Mouse (Mus musculus) bone marrow macrophage, adult 2 months (primary cell): ENCODE measurements around the gene Igsf21. TPM values are rescaled to one million over a fixed set of nuclear protein-coding genes. Genes with fewer than 3 reads are reported as not detected.

ENCODE experiments used
- H3K27ac ChIP-seq: 2 replicates; pipeline ENCODE4 v1.5.1; 2012; ENCODE audit warnings: low read depth, low read length; ENCODE audit not compliant: insufficient read depth
- H3K4me1 ChIP-seq: 2 replicates; pipeline ENCODE4 v1.6.1; 2012; ENCODE audit warnings: low read length; ENCODE audit not compliant: control insufficient read depth, insufficient read depth
- H3K4me3 ChIP-seq: 2 replicates; pipeline ENCODE4 v1.5.1; 2012; ENCODE audit warnings: mild to moderate bottlenecking, low read length, moderate library complexity; ENCODE audit not compliant: insufficient read depth
- CTCF ChIP-seq: IDR thresholded peaks from 2 replicates; pipeline ENCODE4 v1.5.1; 2012; ENCODE audit warnings: low read depth, mild to moderate bottlenecking, low read length, moderate library complexity
- POLR2A ChIP-seq: IDR thresholded peaks from 2 replicates; pipeline ENCODE4 v1.6.1; 2012; ENCODE audit warnings: mild to moderate bottlenecking, low read depth, low read length, borderline replicate concordance
- polyA plus RNA-seq: library from polyadenylated mRNA; stranded (reverse); fragments of >200 nt; gene quantifications from 2 replicates; pipeline ENCODE4 v1.2.4, GENCODE M21; 2012; ENCODE audit not compliant: missing spikeins, insufficient read depth, insufficient read length

Igsf21 gene
- not detected in 2 replicates for polyA plus RNA-seq

DNA sequence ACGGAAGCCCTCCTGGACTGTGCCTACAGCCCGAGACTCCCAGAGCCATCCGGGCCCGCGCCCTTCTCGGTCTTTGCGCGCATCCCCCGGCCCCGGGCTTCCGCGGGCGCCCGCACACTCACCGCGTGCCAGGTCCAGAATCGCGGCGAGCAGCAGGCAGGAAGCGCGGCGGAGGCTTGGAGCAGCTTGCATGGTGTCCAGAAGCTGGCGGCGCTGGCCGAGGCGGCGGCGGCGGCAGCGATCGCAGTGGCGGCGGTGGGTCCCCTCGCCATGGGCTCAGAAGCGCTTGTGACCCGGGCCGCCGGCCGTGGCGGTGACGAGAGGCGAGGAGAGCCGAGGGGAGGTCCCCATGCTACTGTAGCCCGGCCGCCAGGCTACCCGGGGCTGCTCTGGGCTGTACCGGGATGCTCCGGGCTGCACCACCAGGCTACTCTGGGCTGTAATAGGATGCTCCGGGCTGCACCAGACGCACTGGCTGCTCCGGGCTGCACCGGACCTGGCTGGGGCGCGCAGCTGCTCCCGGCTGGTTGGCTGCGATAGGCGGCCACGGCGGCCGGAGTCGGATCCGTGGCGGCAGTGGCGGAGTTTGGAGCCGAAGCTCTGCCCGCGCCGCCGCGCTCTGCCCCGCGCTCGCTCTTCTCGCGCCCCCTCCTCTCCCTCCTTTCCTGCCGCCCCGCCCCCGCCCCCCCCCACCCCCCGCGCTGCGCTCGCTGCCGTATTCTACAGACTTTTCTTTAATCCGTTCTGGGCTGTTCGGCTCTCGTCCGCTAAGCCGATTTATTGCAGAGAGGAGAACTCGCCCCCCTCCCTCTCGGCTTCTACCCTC, at the start of gene Igsf21:
TSS of gene Igsf21 (minus strand) at position 605 of the 826 bp plus-strand sequence.
- H3K4me3 ChIP-seq: no peak within 1 kb of the TSS
- no peaks in the 10 kb centered on the region for H3K4me1 ChIP-seq
- TF ChIP-seq CTCF (no peak), POLR2A (no peak)
- no peak within 1 kb of the TSS for H3K27ac ChIP-seq

DNA sequence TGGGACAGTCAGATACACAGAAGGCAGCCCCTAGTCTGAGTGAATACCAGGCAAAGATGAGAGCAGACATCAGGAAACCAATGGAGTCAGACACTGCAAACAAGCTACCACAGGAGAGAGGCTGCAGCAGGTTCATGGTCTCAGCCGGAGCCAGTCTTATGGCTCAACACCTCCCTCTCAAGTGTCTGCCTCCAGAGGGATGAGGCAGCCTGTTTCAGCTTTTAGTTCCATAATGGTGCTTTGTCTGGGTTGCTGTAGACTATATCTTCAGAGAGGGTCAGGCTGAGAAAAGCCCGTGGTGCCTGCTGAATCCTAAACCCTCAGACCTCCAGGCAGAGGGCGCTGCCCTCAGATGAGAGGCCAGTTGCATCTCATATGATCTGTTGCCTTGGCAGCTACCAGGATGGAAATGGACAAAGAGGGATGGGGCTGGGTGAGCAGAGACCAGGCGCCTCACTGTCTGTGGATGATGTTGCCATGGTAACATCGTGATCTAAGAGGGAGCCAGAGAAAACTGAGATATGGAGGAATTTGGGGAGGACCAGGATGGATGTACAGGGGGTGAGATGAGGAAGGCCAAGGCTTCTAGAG, 39.2 kb upstream of the Igsf21 start:
- H3K27ac ChIP-seq: no peak overlapping the region
- no peaks in the 10 kb centered on the region for H3K4me1 ChIP-seq
- H3K4me3 ChIP-seq: no peak overlapping the region
- TF ChIP-seq CTCF (no peak), POLR2A (no peak)

DNA sequence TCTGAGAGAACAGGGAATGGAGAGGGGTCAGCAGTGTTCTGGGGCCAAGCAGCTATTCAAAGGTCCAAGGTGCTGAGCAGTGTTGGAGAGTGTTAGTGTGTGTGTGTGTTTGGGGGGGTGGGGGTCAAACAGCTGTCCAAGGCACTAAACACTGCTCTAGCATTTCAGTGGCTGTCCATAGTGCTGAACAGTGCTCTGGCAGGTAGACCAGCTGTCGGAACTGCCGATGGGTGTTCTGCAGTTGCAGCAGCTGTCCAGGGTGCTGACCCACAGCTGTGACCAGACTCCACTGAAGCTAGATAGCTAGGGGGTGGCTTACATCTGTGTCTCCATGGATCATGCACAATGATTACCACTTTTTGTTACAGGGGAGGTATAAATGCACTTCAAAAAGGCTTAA, 36.8 kb upstream of the Igsf21 start:
- TF ChIP-seq CTCF (no peak), POLR2A (no peak)
- H3K4me3 ChIP-seq: no peak overlapping the region
- no peaks in the 10 kb centered on the region for H3K4me1 ChIP-seq
- H3K27ac ChIP-seq: no peak overlapping the region

DNA sequence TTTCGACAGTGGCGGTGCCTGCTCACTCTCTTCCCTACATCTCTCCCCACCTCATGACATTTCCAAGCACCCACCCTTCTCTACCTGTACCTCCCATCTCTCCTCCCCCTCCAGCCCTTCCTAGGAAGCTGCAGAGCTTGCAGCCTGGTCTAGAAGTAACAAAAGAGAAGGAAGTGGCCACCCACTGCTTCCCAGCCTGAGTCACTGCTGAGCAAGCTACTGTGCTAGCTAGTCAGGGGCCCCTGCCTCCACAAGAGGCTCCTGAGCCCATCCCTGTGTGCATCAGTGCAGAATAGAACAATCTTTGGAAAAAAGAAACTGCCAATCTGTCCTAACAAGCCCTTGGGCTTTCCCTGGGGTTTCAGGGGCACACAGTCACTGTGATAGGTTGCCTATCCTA, 31.7 kb upstream of the Igsf21 start:
- no peak overlapping the region for H3K27ac ChIP-seq
- no peak overlapping the region for H3K4me3 ChIP-seq
- TF ChIP-seq CTCF (no peak), POLR2A (no peak)
- no peaks in the 10 kb centered on the region for H3K4me1 ChIP-seq

DNA sequence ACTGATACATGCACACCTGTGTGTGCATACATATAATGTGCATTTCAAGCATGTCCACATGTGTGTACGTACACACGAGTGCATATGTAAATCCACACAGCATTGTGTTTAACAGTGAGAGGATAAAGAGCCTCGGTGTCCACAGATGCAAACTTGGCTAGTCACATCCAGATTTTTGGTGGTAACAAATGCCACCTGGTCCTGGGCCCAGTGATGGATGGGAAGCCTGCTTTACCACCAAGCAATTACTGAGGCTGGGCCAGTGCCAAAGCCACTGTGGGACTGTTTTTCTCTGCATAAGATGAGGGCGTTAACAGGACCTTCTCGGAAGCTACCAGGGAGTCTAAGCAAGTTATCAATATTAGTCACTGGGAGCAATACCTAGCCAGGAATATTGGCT, 25.3 kb upstream of the Igsf21 start:
- Histone ChIP-seq H3K4me1 (no peaks in the 10 kb centered on the region), H3K27ac (no peak overlapping the region), H3K4me3 (no peak overlapping the region)
- TF ChIP-seq CTCF: no peak
- TF ChIP-seq POLR2A: no peak

DNA sequence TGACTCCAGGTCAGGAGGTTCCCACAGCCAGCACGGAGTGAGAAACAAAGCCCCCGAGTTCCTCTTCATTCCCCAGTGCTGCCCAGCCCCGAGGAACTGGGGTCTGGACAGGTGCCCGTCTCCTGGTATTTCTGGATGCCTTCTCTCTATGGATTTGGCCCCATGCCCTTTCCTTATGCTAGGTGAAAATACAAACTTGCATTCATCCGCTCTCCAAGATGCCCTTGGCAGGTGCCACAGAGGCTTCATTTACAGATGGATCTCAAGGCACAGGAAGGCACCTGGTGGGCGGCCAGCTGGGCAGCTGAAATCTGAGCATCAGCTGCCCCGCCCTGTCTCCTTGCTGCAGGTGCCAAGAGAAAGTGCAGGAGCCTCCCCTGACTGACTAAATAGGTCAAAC, 23.9 kb upstream of the Igsf21 start:
- H3K4me3 ChIP-seq: no peak overlapping the region
- TF ChIP-seq POLR2A: no peak
- no peak for TF ChIP-seq CTCF
- no peak overlapping the region for H3K27ac ChIP-seq
- H3K4me1 ChIP-seq: no peaks in the 10 kb centered on the region

DNA sequence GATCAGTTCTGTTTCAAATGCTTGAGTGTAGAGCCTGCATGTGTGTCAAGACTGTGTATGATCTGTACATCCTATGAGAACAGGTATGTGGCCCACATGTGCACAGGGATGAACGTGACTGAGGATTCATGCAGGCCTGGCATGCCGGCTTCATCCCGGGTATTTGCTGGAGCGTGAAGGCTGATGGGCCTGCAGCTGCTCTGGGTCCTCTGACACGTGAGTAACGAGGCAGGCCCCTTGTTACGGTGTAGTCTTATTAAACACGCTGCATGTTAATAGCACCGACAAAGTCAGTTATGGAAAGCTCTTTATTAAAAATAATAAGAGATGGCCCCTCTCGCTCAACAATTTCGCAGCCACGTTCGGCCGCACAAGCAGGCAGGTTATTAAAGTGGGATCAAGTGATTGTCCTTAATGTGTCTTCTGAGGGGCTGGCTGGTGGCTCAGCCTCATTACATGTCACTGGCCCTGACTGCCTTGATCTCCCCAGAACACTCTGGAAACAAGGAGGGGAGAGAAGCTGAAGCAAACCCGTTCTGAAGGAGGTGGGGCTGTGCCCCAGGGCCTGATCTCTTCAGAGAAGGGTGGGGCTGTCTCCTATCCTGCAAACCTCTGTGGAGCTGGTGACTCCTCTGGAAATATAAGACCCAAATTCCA, 22.7 kb upstream of the Igsf21 start:
- Histone ChIP-seq H3K4me1 (no peaks in the 10 kb centered on the region), H3K4me3 (no peak overlapping the region), H3K27ac (no peak overlapping the region)
- TF ChIP-seq CTCF (no peak), POLR2A (no peak)

DNA sequence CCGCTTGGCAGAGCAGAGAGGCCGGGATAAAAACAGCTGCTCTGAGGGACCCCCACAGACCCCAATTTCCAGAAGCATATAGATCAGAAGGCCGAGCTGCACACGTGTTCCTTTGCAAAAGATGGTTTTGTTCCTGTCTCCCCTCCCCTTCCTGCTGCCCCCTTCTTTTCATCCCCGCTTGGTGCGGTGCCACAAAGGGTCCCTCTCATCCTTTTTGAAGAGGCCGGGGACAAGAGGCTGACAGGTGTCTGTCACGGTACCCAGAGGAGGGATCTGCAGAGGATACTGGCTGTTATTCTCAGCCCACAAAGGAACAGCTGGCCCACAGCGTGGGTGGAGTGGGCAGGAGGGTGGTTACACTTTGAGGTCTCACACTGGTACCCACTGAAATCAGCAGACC, 21.3 kb upstream of the Igsf21 start:
- no peak for TF ChIP-seq POLR2A
- no peak for TF ChIP-seq CTCF
- H3K27ac ChIP-seq: no peak overlapping the region

DNA sequence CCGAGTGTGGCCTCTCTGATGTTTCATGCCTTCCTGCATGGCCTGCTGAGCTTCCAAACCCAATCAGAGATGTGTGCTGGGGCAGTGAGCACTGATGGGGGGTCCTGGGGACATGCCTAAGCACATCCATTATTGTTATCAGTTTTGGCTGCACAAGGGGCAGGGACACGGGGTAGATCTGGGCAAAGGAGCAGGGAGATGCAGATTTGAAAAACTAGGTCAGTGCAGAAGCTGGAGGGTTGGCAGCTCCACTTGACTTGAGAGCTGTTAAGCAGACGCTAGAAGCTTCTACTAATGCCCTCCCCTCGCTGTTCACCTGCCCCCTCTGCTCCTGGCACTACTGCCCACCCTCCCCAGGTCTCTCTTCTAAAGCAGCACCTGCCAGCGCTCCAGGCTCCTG, 20.5 kb upstream of the Igsf21 start:
- Histone ChIP-seq H3K27ac (no peak overlapping the region), H3K4me3 (no peak overlapping the region), H3K4me1 (no peaks in the 10 kb centered on the region)
- TF ChIP-seq CTCF (no peak), POLR2A (no peak)

More for the DNA sequence above, 21.3 kb upstream of the Igsf21 start:
- Histone ChIP-seq H3K4me1 (no peaks in the 10 kb centered on the region), H3K4me3 (no peak overlapping the region)

DNA sequence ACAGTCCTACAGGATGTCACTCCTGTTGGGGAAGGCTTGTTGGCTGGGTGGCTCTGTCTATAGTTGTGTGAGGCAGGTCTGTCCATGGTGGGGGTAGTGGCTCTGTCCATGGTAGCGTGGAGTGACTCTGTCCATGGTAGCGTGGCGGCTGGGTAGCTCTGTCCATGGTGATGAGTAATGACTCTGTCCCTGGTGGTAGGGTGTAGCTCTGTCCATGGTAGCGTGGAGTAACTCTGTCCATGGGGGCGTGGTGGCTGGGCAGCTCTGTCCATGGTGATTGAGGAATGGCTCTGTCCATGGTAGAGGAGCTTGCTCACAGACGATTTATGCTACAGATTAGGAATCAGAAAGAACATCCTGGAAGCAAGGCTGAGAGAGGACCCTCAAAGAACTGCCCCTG, 12.4 kb upstream of the Igsf21 start:
- no peaks in the 10 kb centered on the region for H3K4me1 ChIP-seq

More for the DNA sequence above, 12.4 kb upstream of the Igsf21 start:
- no peak overlapping the region for H3K27ac ChIP-seq
- TF ChIP-seq POLR2A (no peak), CTCF (no peak)
- no peak overlapping the region for H3K4me3 ChIP-seq
